15 mouse cellular contexts compared by ENCODE assay signal in genomic region chr7:139663318-139663717, GRCm38 (mm10). TPM values are rescaled to one million over a fixed set of nuclear protein-coding genes. Genes with fewer than 3 reads are reported as not detected.
"Had no signal": no experiment of that assay in that cellular context is flagged by ENCODE, and none has a peak within 500 bp of the region (broad histone marks: within the 10 kb centered on the region; RNA-seq: fewer than 3 reads in every experiment).

No protein-coding gene starts in this region.

- H3K4me3 ChIP-seq: limb, embryonic 13.5 days; liver, embryonic 15.5 days; megakaryocyte, embryonic 14.5 days; midbrain, embryonic 15.5 days; neural tube, embryonic 12.5 days had no signal

- H3K27me3 ChIP-seq: liver, embryonic 15.5 days; midbrain, embryonic 15.5 days; neural tube, embryonic 12.5 days had no signal

- H3K36me3 ChIP-seq: limb, embryonic 13.5 days; liver, embryonic 15.5 days; midbrain, embryonic 15.5 days; neural tube, embryonic 12.5 days had no signal

- ATAC-seq: intestine, embryonic 16.5 days; midbrain, embryonic 15.5 days had no signal

- H3K4me2 ChIP-seq: limb, embryonic 13.5 days; liver, embryonic 15.5 days; lung, embryonic 14.5 days; midbrain, embryonic 11.5 days; midbrain, embryonic 15.5 days; neural tube, embryonic 12.5 days had no signal

- H3K9me3 ChIP-seq: limb, embryonic 13.5 days; liver, embryonic 15.5 days; megakaryocyte, embryonic 14.5 days; midbrain, embryonic 15.5 days; neural tube, embryonic 12.5 days had no signal

- H3K9ac ChIP-seq: limb, embryonic 13.5 days; liver, embryonic 15.5 days; lung, embryonic 14.5 days; midbrain, embryonic 15.5 days; neural tube, embryonic 12.5 days had no signal

- H3K27ac ChIP-seq: limb, embryonic 13.5 days; liver, embryonic 15.5 days; macrophage; midbrain, embryonic 15.5 days; neural tube, embryonic 12.5 days; stomach, postnatal 0 days had no signal

- DNase-seq: left cerebral cortex, postnatal 4 days; lung, embryonic 14.5 days; thymus, postnatal 14 days had no signal

- H3K4me1 ChIP-seq: limb, embryonic 13.5 days; liver, embryonic 15.5 days; megakaryocyte, embryonic 14.5 days; midbrain, embryonic 15.5 days; neural tube, embryonic 12.5 days had no signal

RNA-seq across cellular contexts. Expression of gene Cfap46, which starts 20.3 kb away (rescaled TPM):
- total RNA-seq: monocyte, adult 5-6 weeks; neutrophil, adult 5-6 weeks had no signal
- polyA plus RNA-seq: large intestine, adult 2 months; liver, embryonic 15.5 days; macrophage had no signal
